Mouse (Mus musculus): ENCODE results near the gene Pnldc1. TPM values are rescaled to one million over a fixed set of nuclear protein-coding genes. Genes with fewer than 3 reads are reported as not detected.

The Pnldc1 gene
- polyA plus RNA-seq (2014; fragmentation: Illumina TruSeq; extraction: RNeasy Lipid Tissue Mini Kit (QIAGEN cat#74804); ENCODE audit: low read depth, low replicate concordance), result 0.28 TPM

DNA sequence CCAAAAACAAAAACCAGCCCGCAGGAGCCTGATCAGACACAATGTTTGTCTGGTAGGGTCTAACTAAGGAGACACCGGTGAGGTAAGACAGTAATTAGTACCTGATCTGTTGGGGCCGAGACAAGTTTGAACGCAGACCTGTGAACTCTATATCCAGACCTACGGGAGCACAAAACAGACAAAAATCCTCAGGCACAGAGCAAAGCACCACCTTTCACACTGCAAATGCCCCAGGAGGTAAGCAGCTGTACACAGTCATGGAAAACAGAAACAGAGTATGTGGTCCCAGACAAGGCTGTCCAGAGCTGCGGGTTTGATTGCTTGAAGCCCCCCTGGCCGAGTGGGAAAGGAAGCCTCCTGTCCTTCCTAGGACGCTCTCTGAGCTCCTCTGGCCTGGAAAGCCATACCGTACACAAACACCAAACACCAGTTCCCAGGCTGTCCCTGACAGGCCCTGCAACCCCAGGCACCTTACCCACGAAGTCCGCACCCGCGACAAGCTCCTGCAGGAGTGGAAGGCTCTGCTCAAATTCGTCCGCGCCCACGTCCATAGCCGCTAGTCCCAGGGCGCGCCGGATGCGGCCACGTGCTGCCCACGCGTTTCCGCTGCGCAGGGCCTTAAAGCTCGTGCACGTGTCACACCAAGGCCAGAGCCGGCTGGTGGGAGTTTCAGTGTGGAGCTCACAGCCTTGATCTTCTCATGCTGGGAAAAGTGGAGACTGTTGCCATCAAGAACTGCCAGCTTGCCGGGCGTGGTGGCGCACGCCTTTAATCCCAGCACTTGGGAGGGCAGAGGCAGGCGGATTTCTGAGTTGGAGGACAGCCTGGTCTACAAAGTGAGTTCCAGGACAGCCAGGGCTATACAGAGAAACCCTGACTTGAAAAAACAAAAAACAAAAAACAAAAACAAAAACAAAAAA lies at the start of gene Pnldc1:
Gene Pnldc1 (minus strand): TSS at position 870 of the 920 bp plus-strand sequence.

DNA sequence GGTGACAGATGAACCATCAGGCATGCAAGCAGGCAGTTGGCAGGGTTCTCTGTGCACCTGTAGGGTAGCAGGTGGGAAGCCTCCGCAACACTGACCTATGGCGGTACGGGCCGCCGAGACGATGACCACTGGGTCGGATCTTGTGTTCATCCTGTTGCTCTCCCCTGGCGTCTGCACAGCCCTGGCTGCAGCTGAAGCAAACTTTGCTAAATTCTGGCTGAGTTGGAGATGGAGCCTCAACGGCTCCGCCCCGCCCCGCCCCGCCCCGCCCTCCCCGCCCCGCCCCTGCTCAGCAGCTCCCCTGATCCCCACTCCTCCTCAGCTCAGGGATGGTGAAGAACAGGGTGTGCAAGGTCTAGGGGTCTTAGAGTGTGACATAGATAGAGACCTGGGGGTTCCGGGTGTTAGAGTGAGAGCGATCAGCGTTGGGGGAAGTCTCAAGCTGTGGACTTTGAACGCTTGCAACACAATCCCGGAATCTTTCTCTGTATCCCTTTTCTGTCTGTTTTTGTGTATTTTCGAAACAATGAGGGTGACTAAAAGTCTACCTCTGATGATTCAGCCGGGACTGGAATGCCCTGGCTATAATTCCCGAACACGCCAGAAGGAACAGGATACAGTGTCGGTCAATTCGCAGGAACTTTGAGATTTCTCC lies 30.2 kb upstream of the Pnldc1 start, which contains the start of gene Acat3:
Gene Acat3 (minus strand): TSS at position 450 of the 655 bp plus-strand sequence.

DNA sequence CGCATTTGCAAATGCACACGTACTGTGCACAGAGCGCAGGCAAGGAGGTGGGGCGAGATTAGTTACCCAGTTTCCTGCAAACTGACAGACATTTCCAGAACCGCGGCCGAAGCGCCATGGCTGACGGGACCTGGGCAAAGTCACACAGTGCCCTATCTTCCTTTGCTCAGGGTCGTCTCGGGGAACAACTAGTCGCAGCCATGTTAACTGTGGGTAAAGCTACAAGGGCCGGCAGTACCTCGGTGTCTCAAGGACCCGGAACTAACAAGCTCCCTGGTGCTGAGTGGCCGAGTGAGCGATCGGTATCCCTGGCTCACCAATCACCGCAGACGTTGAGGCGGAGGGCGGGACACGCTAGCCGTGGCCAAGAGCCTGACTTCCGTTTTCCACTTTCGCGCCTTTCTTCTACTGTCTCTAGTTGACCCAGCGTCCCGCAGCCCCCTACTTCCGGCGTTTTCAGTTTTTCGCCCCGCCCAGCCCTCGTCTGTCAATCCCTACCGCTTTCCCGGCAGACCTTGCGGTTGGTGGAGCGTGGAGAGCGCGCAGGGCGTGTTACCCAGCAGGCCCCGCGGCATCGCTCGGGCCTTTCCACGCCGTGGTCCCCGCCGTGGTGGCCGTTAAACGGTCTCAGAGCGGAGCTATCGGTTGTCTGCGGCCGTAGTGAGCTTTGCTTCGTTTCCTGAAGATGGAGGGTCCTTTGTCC lies 6.0 kb upstream of the Pnldc1 start, which contains the start of gene Mrpl18:
Gene Mrpl18 (minus strand): TSS at position 465 of the 703 bp plus-strand sequence.

DNA sequence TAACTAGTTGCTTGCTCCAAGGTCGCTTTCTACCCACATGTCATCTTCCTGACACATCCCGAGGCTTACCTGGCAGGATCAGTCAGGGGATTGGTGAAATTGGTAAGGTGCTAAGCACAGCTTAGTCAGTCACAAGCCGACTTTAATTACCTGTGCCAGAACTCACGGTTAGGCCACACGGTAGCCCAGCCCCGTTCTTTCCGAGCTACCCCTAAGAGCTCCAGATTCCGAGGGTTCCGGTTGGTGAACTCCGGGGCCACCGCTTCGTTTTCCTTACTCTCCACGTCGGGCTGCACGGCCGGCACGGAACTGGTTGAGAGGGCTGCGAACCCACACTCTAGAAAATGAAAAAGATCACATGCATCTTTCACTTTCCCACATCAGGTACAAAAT lies 5.5 kb upstream of the Pnldc1 start, which contains the start of gene Tcp1:
Gene Tcp1 (plus strand): TSS at position 214 of the 393 bp plus-strand sequence.

DNA sequence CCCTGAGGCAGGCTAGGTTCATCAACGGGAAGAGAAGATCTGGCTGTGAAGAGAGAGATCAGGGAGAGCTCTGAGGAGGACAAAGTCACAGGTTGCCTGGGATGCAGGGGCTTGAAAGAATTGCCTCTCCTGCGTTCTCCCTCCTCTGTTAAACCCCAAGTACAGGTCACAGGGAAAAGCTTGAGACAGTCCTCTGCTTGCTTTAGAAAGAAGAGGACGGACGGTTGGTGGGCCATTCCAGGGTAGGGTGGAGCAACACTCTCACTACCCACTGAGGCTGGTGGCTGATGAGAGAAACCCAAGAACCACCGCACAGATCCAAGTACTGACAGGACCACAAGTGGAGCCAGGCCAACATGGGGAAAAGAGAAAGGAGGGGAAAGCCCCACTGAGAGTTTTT lies 34.3 kb downstream of the Pnldc1 start, which contains the start of gene Mrgprh:
Gene Mrgprh (plus strand): TSS at position 301 of the 400 bp plus-strand sequence.

DNA sequence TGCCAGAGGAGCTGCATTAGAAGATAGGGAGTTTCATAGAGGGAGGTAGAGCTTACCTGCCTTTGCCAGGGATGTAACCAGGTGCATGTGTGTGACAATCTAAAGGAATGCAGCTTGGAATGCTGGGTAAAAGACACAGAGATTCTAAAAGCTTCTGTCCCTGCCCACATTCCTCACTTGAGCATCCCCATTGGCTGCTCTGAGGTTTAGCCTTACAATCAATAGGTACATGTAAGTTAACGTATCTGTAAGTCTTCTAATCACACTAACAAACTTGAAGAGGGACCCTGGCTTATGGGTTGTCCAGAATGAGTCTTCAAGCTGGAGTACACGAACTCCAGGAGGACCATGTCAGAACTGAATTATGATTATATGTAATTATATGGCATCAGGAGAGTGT lies 42.0 kb downstream of the Pnldc1 start, which contains the start of gene Mas1:
Gene Mas1 (minus strand): TSS at position 101 of the 400 bp plus-strand sequence.

Other genes with a start within 250 kb of the Pnldc1 start
- 110 TPM for gene Slc22a1, start 234.4 kb downstream of the Pnldc1 start, polyA plus RNA-seq (2014; fragmentation: Illumina TruSeq; extraction: RNeasy Lipid Tissue Mini Kit (QIAGEN cat#74804); ENCODE audit: low read depth, low replicate concordance)
- 15.0 TPM for gene Igf2r, start 140.6 kb downstream of the Pnldc1 start, polyA plus RNA-seq (2014; fragmentation: Illumina TruSeq; extraction: RNeasy Lipid Tissue Mini Kit (QIAGEN cat#74804); ENCODE audit: low read depth, low replicate concordance)
- gene Mas1, start 42.1 kb downstream of the Pnldc1 start, polyA plus RNA-seq (2014; fragmentation: Illumina TruSeq; extraction: RNeasy Lipid Tissue Mini Kit (QIAGEN cat#74804); ENCODE audit: low read depth, low replicate concordance), result 0.89 TPM
- gene Mrgprh, start 34.2 kb downstream of the Pnldc1 start, polyA plus RNA-seq (2014; fragmentation: Illumina TruSeq; extraction: RNeasy Lipid Tissue Mini Kit (QIAGEN cat#74804); ENCODE audit: low read depth, low replicate concordance), result 0.28 TPM
- gene Tcp1, start 5.5 kb upstream of the Pnldc1 start, polyA plus RNA-seq (2014; fragmentation: Illumina TruSeq; extraction: RNeasy Lipid Tissue Mini Kit (QIAGEN cat#74804); ENCODE audit: low read depth, low replicate concordance), result 507 TPM
- gene Mrpl18, start 6.1 kb upstream of the Pnldc1 start, polyA plus RNA-seq (2014; fragmentation: Illumina TruSeq; extraction: RNeasy Lipid Tissue Mini Kit (QIAGEN cat#74804); ENCODE audit: low read depth, low replicate concordance), result 107 TPM
- 18.8 TPM for gene Acat3, start 30.4 kb upstream of the Pnldc1 start, polyA plus RNA-seq (2014; fragmentation: Illumina TruSeq; extraction: RNeasy Lipid Tissue Mini Kit (QIAGEN cat#74804); ENCODE audit: low read depth, low replicate concordance)
- gene Acat2, start 50.5 kb upstream of the Pnldc1 start, polyA plus RNA-seq (2014; fragmentation: Illumina TruSeq; extraction: RNeasy Lipid Tissue Mini Kit (QIAGEN cat#74804); ENCODE audit: low read depth, low replicate concordance), result 82.3 TPM
- 127 TPM for gene Wtap, start 83.9 kb upstream of the Pnldc1 start, polyA plus RNA-seq (2014; fragmentation: Illumina TruSeq; extraction: RNeasy Lipid Tissue Mini Kit (QIAGEN cat#74804); ENCODE audit: low read depth, low replicate concordance)
- gene Sod2, start 96.6 kb upstream of the Pnldc1 start, polyA plus RNA-seq (2014; fragmentation: Illumina TruSeq; extraction: RNeasy Lipid Tissue Mini Kit (QIAGEN cat#74804); ENCODE audit: low read depth, low replicate concordance), result 265 TPM
- gene Gpr31b, start 142.1 kb upstream of the Pnldc1 start, polyA plus RNA-seq (2014; fragmentation: Illumina TruSeq; extraction: RNeasy Lipid Tissue Mini Kit (QIAGEN cat#74804); ENCODE audit: low read depth, low replicate concordance), result not detected
- 0.36 TPM for gene Tcp10b, start 150.9 kb upstream of the Pnldc1 start, polyA plus RNA-seq (2014; fragmentation: Illumina TruSeq; extraction: RNeasy Lipid Tissue Mini Kit (QIAGEN cat#74804); ENCODE audit: low read depth, low replicate concordance)
- gene Unc93a, start 221.6 kb upstream of the Pnldc1 start, polyA plus RNA-seq (2014; fragmentation: Illumina TruSeq; extraction: RNeasy Lipid Tissue Mini Kit (QIAGEN cat#74804); ENCODE audit: low read depth, low replicate concordance), result not detected

Measured in kidney, adult 10 weeks (tissue).